In genomic region chr19:41347326-41347725, GRCm38 (mm10) we compare ENCODE assay signal across 22 mouse cellular contexts. TPM values are rescaled to one million over a fixed set of nuclear protein-coding genes. Genes with fewer than 3 reads are reported as not detected.
DNase-seq lines count a peak whose midpoint lies in the region; ATAC-seq and TF ChIP-seq lines count a peak whose summit lies in the region.
"Had no signal": no experiment of that assay in that cellular context is flagged by ENCODE, and none has a peak within 500 bp of the region (broad histone marks: within the 10 kb centered on the region; RNA-seq: fewer than 3 reads in every experiment).

No protein-coding gene starts in this region.

- 20% methylated on average over 4 of the region's 4 CpGs for WGBS in liver, adult 2 months
- 69% methylated on average over 4 of the region's 4 CpGs for WGBS in liver, embryonic 11.5 days
- WGBS in liver, embryonic 14.5 days (ENCODE audit: insufficient replicate concordance) = 71% methylated on average over 4 of the region's 4 CpGs
- 77% methylated on average over 4 of the region's 4 CpGs for WGBS in midbrain, embryonic 15.5 days

- no peak overlapping the region; the same call in none of the 2 replicates for H3K4me3 ChIP-seq in liver, adult 2 months (ENCODE audit: insufficient read depth, low read depth, low read length)
- H3K4me3 ChIP-seq in liver, embryonic 11.5 days (ENCODE audit: low read depth, low read length) = no peak overlapping the region
- H3K4me3 ChIP-seq in CH12.LX (replicated peaks in 1 of 3; ENCODE audit: low read depth in 2 of 3, low read length in 2 of 3, poor library complexity in 1 of 3) = no peak overlapping the region
- H3K4me3 ChIP-seq in liver, embryonic 14.5 days (ENCODE audit: insufficient read depth in 1 of 2, low read depth in 2 of 2, low read length in 2 of 2) = no peak overlapping the region
- H3K4me3 ChIP-seq in midbrain, embryonic 15.5 days = no peak overlapping the region
- H3K4me3 ChIP-seq: embryonic facial prominence, embryonic 13.5 days; forebrain, embryonic 15.5 days; heart, adult 2 months; heart, embryonic 15.5 days; left cerebral cortex, adult 2 months; lung, embryonic 15.5 days had no signal

- peak; percentile 99 for DNase-seq in liver, adult 2 months (ENCODE audit: extremely low read depth, low read depth, low spot score)
- no peak for DNase-seq in liver, embryonic 11.5 days (ENCODE audit: low spot score)
- DNase-seq in CH12.LX (ENCODE audit: extremely low read depth) = no peak
- DNase-seq in adrenal gland, postnatal 14 days = peak; percentile 40
- peak in 2 of 3 experiments; percentile 34 to 39 for DNase-seq in liver, embryonic 14.5 days (ENCODE audit: low read depth in 3 of 3, low spot score in 3 of 3)
- DNase-seq: cerebellum, adult 9-11 months; gastrocnemius, postnatal 14 days; heart, adult 2 months; heart, postnatal 4 days; kidney, adult 9 months; kidney, postnatal 36 days; layer of hippocampus, adult 9-11 months; right cerebral cortex, postnatal 4 days; thymus, postnatal 14 days had no signal

- no peak for TF ChIP-seq EP300 in CH12.LX (IDR thresholded peaks at IDR 0.05; ENCODE audit: low read length)
- TF ChIP-seq EP300 in liver, embryonic 14.5 days (IDR thresholded peaks at IDR 0.05; ENCODE audit: low read depth) = no peak

- TF ChIP-seq CTCF in liver, adult 2 months (IDR thresholded peaks at IDR 0.05; ENCODE audit: low read depth, low read length) = no peak
- no peak for TF ChIP-seq CTCF in CH12.LX (conservative IDR thresholded peaks at IDR 0.05 in 1 of 2, IDR thresholded peaks at IDR 0.05 in 1 of 2; ENCODE audit: low read depth in 2 of 2, low read length in 2 of 2)
- no peak for TF ChIP-seq CTCF in liver, embryonic 14.5 days (IDR thresholded peaks at IDR 0.05; ENCODE audit: low read depth)

- H3K4me1 ChIP-seq in liver, adult 2 months (ENCODE audit: control insufficient read depth, insufficient read depth, low read length) = peaks cover 33% of the 10 kb centered on the region
- H3K4me1 ChIP-seq in liver, embryonic 11.5 days (replicated peaks; ENCODE audit: control insufficient read depth, insufficient read depth, low read length) = no peaks in the 10 kb centered on the region; the same call in 1 of the 2 replicates
- peaks cover 32 to 84% of the 10 kb centered on the region in 2 experiments for H3K4me1 ChIP-seq in CH12.LX (ENCODE audit: control insufficient read depth in 1 of 2, insufficient read depth in 2 of 2)
- H3K4me1 ChIP-seq in liver, embryonic 14.5 days (replicated peaks; ENCODE audit: control insufficient read depth in 2 of 2, insufficient read depth in 2 of 2, low read length in 1 of 2) = peaks cover 7 to 22% of the 10 kb centered on the region in 2 experiments
- H3K4me1 ChIP-seq in midbrain, embryonic 15.5 days = peaks cover 5% of the 10 kb centered on the region; the same call in 1 of the 2 replicates
- H3K4me1 ChIP-seq: heart, embryonic 15.5 days had no signal

- peak overlapping the region; percentile 98 for H3K27ac ChIP-seq in liver, adult 2 months (replicated peaks; ENCODE audit: insufficient read depth, low read depth, low read length)
- H3K27ac ChIP-seq in liver, embryonic 11.5 days (ENCODE audit: low read depth, low read length) = no peak overlapping the region
- peak overlapping the region; percentile 46 for H3K27ac ChIP-seq in CH12.LX (ENCODE audit: insufficient read depth, low read depth)
- H3K27ac ChIP-seq in liver, embryonic 14.5 days = no peak overlapping the region
- H3K27ac ChIP-seq in midbrain, embryonic 15.5 days = no peak overlapping the region
- H3K27ac ChIP-seq: embryonic facial prominence, embryonic 13.5 days; forebrain, embryonic 15.5 days; heart, adult 2 months; heart, embryonic 15.5 days; left cerebral cortex, adult 2 months; lung, embryonic 15.5 days had no signal

- TF ChIP-seq POLR2A in liver, adult 2 months (IDR thresholded peaks at IDR 0.05; ENCODE audit: extremely low read depth, insufficient read depth, low read length) = no peak
- TF ChIP-seq POLR2A in CH12.LX (IDR thresholded peaks at IDR 0.05; ENCODE audit: low read depth, low read length) = no peak

- peaks cover 10% of the 10 kb centered on the region; the same call in 1 of the 2 replicates for H3K79me2 ChIP-seq in liver, adult 2 months (ENCODE audit: control insufficient read depth, insufficient read depth, low read length)
- H3K79me2 ChIP-seq in CH12.LX (replicated peaks; ENCODE audit: control insufficient read depth, extremely low read depth, insufficient read depth, poor library complexity, severe bottlenecking) = peaks cover 7% of the 10 kb centered on the region

- no peaks in the 10 kb centered on the region for H3K9me3 ChIP-seq in liver, embryonic 11.5 days (ENCODE audit: control insufficient read depth, low read length)
- no peaks in the 10 kb centered on the region for H3K9me3 ChIP-seq in CH12.LX (replicated peaks; ENCODE audit: low read length)
- no peaks in the 10 kb centered on the region for H3K9me3 ChIP-seq in liver, embryonic 14.5 days (ENCODE audit: control insufficient read depth, low read length)
- H3K9me3 ChIP-seq in midbrain, embryonic 15.5 days = no peaks in the 10 kb centered on the region
- H3K9me3 ChIP-seq: embryonic facial prominence, embryonic 13.5 days; forebrain, embryonic 15.5 days; heart, embryonic 15.5 days; lung, embryonic 15.5 days had no signal

- no peak for ATAC-seq in liver, embryonic 11.5 days (replicated peaks; ENCODE audit: low FRiP score)
- ATAC-seq in liver, embryonic 14.5 days (ENCODE audit: insufficient read depth) = no peak
- no peak for ATAC-seq in megakaryocyte, adult 5-6 weeks (ENCODE audit: poor library complexity, severe bottlenecking)
- no peak for ATAC-seq in midbrain, embryonic 15.5 days (replicated peaks)
- ATAC-seq: forebrain, embryonic 15.5 days; hindbrain, embryonic 16.5 days had no signal

- no peak overlapping the region for H3K4me2 ChIP-seq in liver, embryonic 11.5 days
- H3K4me2 ChIP-seq in CH12.LX (ENCODE audit: insufficient read depth, low read depth, poor library complexity, severe bottlenecking) = no peak overlapping the region
- no peak overlapping the region for H3K4me2 ChIP-seq in liver, embryonic 14.5 days (ENCODE audit: low read depth)
- no peak overlapping the region for H3K4me2 ChIP-seq in midbrain, embryonic 15.5 days
- H3K4me2 ChIP-seq: embryonic facial prominence, embryonic 13.5 days; forebrain, embryonic 15.5 days; heart, embryonic 15.5 days; lung, embryonic 15.5 days had no signal

- in situ Hi-C loops in CH12.LX (cut with MboI; ENCODE audit: low pct_ligation_motif_present, low pct_unique_long_range_greater_than_20kb, low sequenced_read_pairs) = no loop called here

- H3K27me3 ChIP-seq in liver, adult 2 months (ENCODE audit: control insufficient read depth, insufficient read depth, low read length) = no peaks in the 10 kb centered on the region
- no peaks in the 10 kb centered on the region for H3K27me3 ChIP-seq in liver, embryonic 11.5 days (replicated peaks; ENCODE audit: control insufficient read depth, insufficient read depth, low read length)
- H3K27me3 ChIP-seq in CH12.LX (replicated peaks) = no peaks in the 10 kb centered on the region
- H3K27me3 ChIP-seq in liver, embryonic 14.5 days (ENCODE audit: control insufficient read depth, insufficient read depth, low read length) = no peaks in the 10 kb centered on the region
- H3K27me3 ChIP-seq in midbrain, embryonic 15.5 days (replicated peaks) = no peaks in the 10 kb centered on the region
- H3K27me3 ChIP-seq: embryonic facial prominence, embryonic 13.5 days; forebrain, embryonic 15.5 days; heart, embryonic 15.5 days; lung, embryonic 15.5 days had no signal

- no peaks in the 10 kb centered on the region for H3K36me3 ChIP-seq in liver, adult 2 months (ENCODE audit: control insufficient read depth, insufficient read depth, low read length)
- H3K36me3 ChIP-seq in liver, embryonic 11.5 days (ENCODE audit: control insufficient read depth, insufficient read depth, low read length) = no peaks in the 10 kb centered on the region
- H3K36me3 ChIP-seq in CH12.LX (replicated peaks in 1 of 2; ENCODE audit: control insufficient read depth in 1 of 2, insufficient read depth in 1 of 2, low read length in 1 of 2) = peaks cover 4 to 48% of the 10 kb centered on the region in 2 experiments
- H3K36me3 ChIP-seq in liver, embryonic 14.5 days (replicated peaks; ENCODE audit: control insufficient read depth, insufficient read depth, low read depth) = no peaks in the 10 kb centered on the region
- H3K36me3 ChIP-seq in midbrain, embryonic 15.5 days (replicated peaks) = no peaks in the 10 kb centered on the region
- H3K36me3 ChIP-seq: embryonic facial prominence, embryonic 13.5 days; forebrain, embryonic 15.5 days; heart, embryonic 15.5 days; lung, embryonic 15.5 days had no signal

- no peak for TF ChIP-seq RAD21 in CH12.LX (IDR thresholded peaks at IDR 0.05; ENCODE audit: low read depth, low read length)

- H3K9ac ChIP-seq in liver, adult 2 months (ENCODE audit: low read depth, low read length) = peak overlapping the region; percentile 57
- H3K9ac ChIP-seq in liver, embryonic 11.5 days (ENCODE audit: low read depth, low read length) = no peak overlapping the region
- H3K9ac ChIP-seq in CH12.LX (ENCODE audit: insufficient read depth, low read depth) = 0 out of 2 replicates have a peak overlapping the region, but pooled peaks have one; percentile 65
- no peak overlapping the region for H3K9ac ChIP-seq in liver, embryonic 14.5 days (replicated peaks)
- H3K9ac ChIP-seq in midbrain, embryonic 15.5 days = no peak overlapping the region
- H3K9ac ChIP-seq: embryonic facial prominence, embryonic 13.5 days; forebrain, embryonic 15.5 days; heart, embryonic 15.5 days; lung, embryonic 15.5 days had no signal

- dilution Hi-C loops in CH12.LX (cut with MboI; ENCODE audit: extremely low pct_ligation_motif_present, extremely low pct_unique_long_range_greater_than_20kb, low sequenced_read_pairs) = no loop called here

TF ChIP-seq in CH12.LX, 34 proteins besides CTCF, POLR2A, EP300 and RAD21:
- peak; percentile 14; the same call in 1 of the 2 replicates for TF ChIP-seq ELF1 (IDR thresholded peaks at IDR 0.05; ENCODE audit: low read depth, low read length)
- no peak for TF ChIP-seq SMC3 (IDR thresholded peaks at IDR 0.05; ENCODE audit: low read depth, low read length)
TF ChIP-seq in CH12.LX: peak in this region for 1.

RNA-seq across cellular contexts. Expression of gene Pik3ap1, which starts 37.6 kb away (rescaled TPM):
- total RNA-seq in liver, adult 2 months (2014; rRNA removed) = 21.7 and 34.8 TPM in 2 replicates
- 25.4 and 31.9 TPM in 2 replicates for polyA plus RNA-seq in liver, adult 2 months (2012; rRNA removed)
- 5.4 and 5.6 TPM in 2 replicates for polyA plus RNA-seq in liver, embryonic 11.5 days (2014; fragmentation: Nextera tagmentation; extraction: Ambion mirVana)
- total RNA-seq in CH12.LX (2012; rRNA removed) = 34.3 and 37.4 TPM in 2 replicates
- 25.1 and 26.7 TPM in 2 replicates for total RNA-seq in CH12.LX (2014; rRNA removed)
- 98.6 and 106 TPM in 2 replicates for polyA plus RNA-seq in CH12.LX (2012; ENCODE audit: insufficient read length, low read depth)
- 8.4 and 9.3 TPM in 2 replicates for total RNA-seq in adrenal gland, postnatal 14 days (2021)
- 3.0 and 3.8 TPM in 2 replicates for polyA plus RNA-seq in liver, embryonic 14.5 days (2012; rRNA removed)
- polyA plus RNA-seq in liver, embryonic 14.5 days (2014; fragmentation: Nextera tagmentation; extraction: Ambion mirVana) = 4.9 and 5.8 TPM in 2 replicates
- total RNA-seq in megakaryocyte, adult 5-6 weeks (2015) = 16.8 and 17.9 TPM in 2 replicates
- 15.3 and 20.4 TPM in 2 replicates for total RNA-seq in megakaryocyte, adult 5-6 weeks (2017)
- polyA plus RNA-seq in midbrain, embryonic 15.5 days (2015; fragmentation: Nextera tagmentation; extraction: Ambion mirVana) = 2.4 and 3.0 TPM in 2 replicates

Comparison
In these comparisons a context has a peak if more than half of its experiments do, and no peak if none do; other contexts are left out.
1. DNase-seq: peak in liver, adult 2 months (single experiment), adrenal gland, postnatal 14 days (single experiment) and liver, embryonic 14.5 days (2 of 3); none in liver, embryonic 11.5 days (single experiment) and CH12.LX (single experiment).
2. H3K27ac ChIP-seq: peak in liver, adult 2 months (single experiment) and CH12.LX (single experiment); none in liver, embryonic 11.5 days (single experiment), liver, embryonic 14.5 days (single experiment) and midbrain, embryonic 15.5 days (single experiment).
3. H3K9ac ChIP-seq: peak in liver, adult 2 months (single experiment) and CH12.LX (single experiment); none in liver, embryonic 11.5 days (single experiment), liver, embryonic 14.5 days (single experiment) and midbrain, embryonic 15.5 days (single experiment).